Comparison of ENCODE assay signal across 8 mouse cellular contexts in the genomic region with DNA sequence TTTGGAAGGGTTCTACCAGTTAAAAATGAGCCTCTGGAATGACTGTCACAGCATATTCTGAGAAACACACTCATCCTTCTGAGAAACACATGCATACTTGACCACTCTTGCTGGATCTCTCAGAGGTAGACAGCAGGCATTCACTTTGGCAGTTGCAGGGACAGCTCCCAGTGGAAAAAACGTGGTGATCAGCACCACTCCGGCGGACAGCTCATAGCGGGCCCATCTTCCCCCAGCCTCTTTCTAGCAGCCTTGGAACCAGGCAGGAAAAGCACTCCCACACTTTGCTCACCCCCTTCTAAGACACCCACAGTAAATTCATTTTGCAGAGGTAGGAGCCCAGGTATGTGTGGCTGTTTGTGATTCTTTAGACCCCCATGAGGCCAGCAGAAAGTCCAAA.
DNase-seq lines count a peak whose midpoint lies in the region; ATAC-seq and TF ChIP-seq lines count a peak whose summit lies in the region.

No protein-coding gene starts in this region.

- no peak overlapping the region for H3K27ac ChIP-seq in intestine, embryonic 14.5 days (ENCODE audit: low read depth)
- no peak overlapping the region for H3K27ac ChIP-seq in intestine, postnatal 0 days (ENCODE audit: low read depth, low read length)
- no peak overlapping the region for H3K27ac ChIP-seq in hindbrain, postnatal 0 days

- no peak overlapping the region for H3K4me3 ChIP-seq in intestine, embryonic 14.5 days (ENCODE audit: low read depth, low read length)
- no peak overlapping the region for H3K4me3 ChIP-seq in intestine, postnatal 0 days (ENCODE audit: low read depth, low read length)
- no peak overlapping the region for H3K4me3 ChIP-seq in hindbrain, postnatal 0 days (ENCODE audit: low read length)

- ATAC-seq in intestine, embryonic 14.5 days (replicated peaks; ENCODE audit: low FRiP score, low TSS enrichment, low read depth), result no peak
- ATAC-seq in intestine, postnatal 0 days, result no peak
- no peak for ATAC-seq in hindbrain, postnatal 0 days
- ATAC-seq in erythroid progenitor cell, adult 5-6 weeks (replicated peaks; ENCODE audit: low FRiP score, poor library complexity, severe bottlenecking), result no peak

- DNase-seq in intestine, embryonic 14.5 days (ENCODE audit: low spot score), result peak; percentile 89
- peak; percentile 49 for DNase-seq in adrenal gland, adult 8-10 months
- DNase-seq in hindbrain, postnatal 0 days (ENCODE audit: low spot score), result peak; percentile 26
- DNase-seq in lung, postnatal 25 days (ENCODE audit: low spot score), result peak; percentile 10
- no peak for DNase-seq in cerebellum, postnatal 14 days
- no peak for DNase-seq in T-cell, adult 2 months (ENCODE audit: low spot score)

- 0% methylated on average over 4 of the region's 4 CpGs for WGBS in intestine, embryonic 14.5 days
- 0% methylated on average over 4 of the region's 4 CpGs for WGBS in intestine, postnatal 0 days
- 6% methylated on average over 4 of the region's 4 CpGs for WGBS in hindbrain, postnatal 0 days

- H3K4me1 ChIP-seq in intestine, embryonic 14.5 days (replicated peaks; ENCODE audit: control insufficient read depth, insufficient read depth, low read length), result no peaks in the 10 kb centered on the region
- no peaks in the 10 kb centered on the region for H3K4me1 ChIP-seq in intestine, postnatal 0 days (replicated peaks; ENCODE audit: control insufficient read depth, insufficient read depth, low read length)
- H3K4me1 ChIP-seq in hindbrain, postnatal 0 days (ENCODE audit: insufficient read depth, low read length), result no peaks in the 10 kb centered on the region

- no peaks in the 10 kb centered on the region for H3K36me3 ChIP-seq in intestine, embryonic 14.5 days (ENCODE audit: control insufficient read depth, insufficient read depth, low read length)
- no peaks in the 10 kb centered on the region for H3K36me3 ChIP-seq in intestine, postnatal 0 days (ENCODE audit: control insufficient read depth, insufficient read depth)
- H3K36me3 ChIP-seq in hindbrain, postnatal 0 days (ENCODE audit: insufficient read depth, low read length), result no peaks in the 10 kb centered on the region

- H3K9me3 ChIP-seq in intestine, embryonic 14.5 days (ENCODE audit: control insufficient read depth, low read length), result no peaks in the 10 kb centered on the region
- H3K9me3 ChIP-seq in intestine, postnatal 0 days (ENCODE audit: control insufficient read depth), result no peaks in the 10 kb centered on the region
- no peaks in the 10 kb centered on the region for H3K9me3 ChIP-seq in hindbrain, postnatal 0 days (ENCODE audit: low read length)

- no peak overlapping the region for H3K4me2 ChIP-seq in intestine, embryonic 14.5 days (ENCODE audit: low read length)
- no peak overlapping the region for H3K4me2 ChIP-seq in intestine, postnatal 0 days (replicated peaks; ENCODE audit: low read depth)
- H3K4me2 ChIP-seq in hindbrain, postnatal 0 days (ENCODE audit: low read depth, low read length), result no peak overlapping the region

- no peak overlapping the region for H3K9ac ChIP-seq in intestine, embryonic 14.5 days (ENCODE audit: low read length)
- H3K9ac ChIP-seq in intestine, postnatal 0 days (ENCODE audit: low read depth, low read length), result no peak overlapping the region
- no peak overlapping the region for H3K9ac ChIP-seq in hindbrain, postnatal 0 days (replicated peaks; ENCODE audit: low read length)

- no peak for TF ChIP-seq CTCF in intestine, postnatal 0 days (IDR thresholded peaks at IDR 0.05; ENCODE audit: low read depth)
- TF ChIP-seq CTCF in hindbrain, postnatal 0 days (IDR thresholded peaks at IDR 0.05; ENCODE audit: low read depth), result no peak

- H3K27me3 ChIP-seq in intestine, embryonic 14.5 days (replicated peaks; ENCODE audit: control insufficient read depth, insufficient read depth, low read length), result no peaks in the 10 kb centered on the region
- H3K27me3 ChIP-seq in intestine, postnatal 0 days (replicated peaks; ENCODE audit: control insufficient read depth, insufficient read depth, low read length), result no peaks in the 10 kb centered on the region
- H3K27me3 ChIP-seq in hindbrain, postnatal 0 days (ENCODE audit: insufficient read depth, low read length), result no peaks in the 10 kb centered on the region

Comparison
In these comparisons a context has a peak if more than half of its experiments do, and no peak if none do; other contexts are left out.
1. DNase-seq: peak in intestine, embryonic 14.5 days (single experiment), adrenal gland, adult 8-10 months (single experiment), hindbrain, postnatal 0 days (single experiment) and lung, postnatal 25 days (single experiment); none in cerebellum, postnatal 14 days (0 of 2) and T-cell, adult 2 months (single experiment).